Mouse (Mus musculus) cerebellum, adult (tissue): ENCODE data around the gene Becn1.

Experiments
- ATAC-seq: cut with Nextera tagmentation; 2 replicates; pipeline ENCODE4 v1.9.2; 2017; ENCODE audit warnings: mild to moderate bottlenecking, moderate library complexity, mixed read lengths; ENCODE audit not compliant: insufficient number of reproducible peaks, low FRiP score, low TSS enrichment

Gene Becn1

DNA sequence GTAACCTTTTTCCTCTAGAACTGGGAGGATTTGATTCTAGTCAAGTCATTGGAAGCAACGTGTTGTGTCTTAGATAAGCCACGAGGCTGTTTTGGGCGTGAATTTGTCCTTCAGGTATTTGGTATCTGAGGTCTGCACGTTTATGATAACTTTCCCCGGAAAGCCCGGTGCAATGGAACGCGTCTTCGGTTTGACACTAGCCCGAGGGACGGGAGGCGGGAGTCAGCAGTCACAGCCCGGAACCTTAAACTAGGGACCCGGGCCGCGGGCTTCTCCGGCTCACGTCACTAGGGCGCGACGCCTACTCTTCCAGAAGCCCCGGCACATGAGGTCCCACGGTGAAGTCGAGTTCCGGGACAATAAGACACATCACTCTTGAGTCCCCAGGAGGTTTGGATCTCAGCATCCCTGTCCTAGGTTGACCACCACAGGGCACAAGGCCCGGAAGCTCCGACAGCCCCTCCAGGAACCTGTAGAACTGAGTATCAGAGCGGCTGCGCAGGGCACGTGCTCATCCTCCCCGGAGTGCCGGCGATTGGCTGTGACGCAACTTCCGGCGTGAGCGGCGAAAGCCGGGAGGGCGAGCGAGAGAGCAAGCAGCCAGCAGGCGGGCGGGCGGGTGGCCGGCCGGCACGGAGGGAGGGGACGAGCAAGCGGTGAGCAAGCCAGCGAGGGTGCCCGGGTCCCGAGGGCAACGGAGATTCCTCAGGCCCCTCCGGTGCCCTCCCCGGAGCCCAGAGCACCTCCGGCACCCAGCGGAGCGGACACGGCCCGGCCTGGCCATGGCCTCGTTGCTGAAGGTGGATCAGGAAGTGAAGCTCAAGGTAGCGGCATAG is 13.8 kb upstream of the Becn1 start, which contains the start of gene Psme3:
Gene Psme3, plus strand, starts transcription at position 549 of the 836 bp plus-strand sequence.
- peak; percentile 80; the same call in 1 of the 2 replicates for ATAC-seq

DNA sequence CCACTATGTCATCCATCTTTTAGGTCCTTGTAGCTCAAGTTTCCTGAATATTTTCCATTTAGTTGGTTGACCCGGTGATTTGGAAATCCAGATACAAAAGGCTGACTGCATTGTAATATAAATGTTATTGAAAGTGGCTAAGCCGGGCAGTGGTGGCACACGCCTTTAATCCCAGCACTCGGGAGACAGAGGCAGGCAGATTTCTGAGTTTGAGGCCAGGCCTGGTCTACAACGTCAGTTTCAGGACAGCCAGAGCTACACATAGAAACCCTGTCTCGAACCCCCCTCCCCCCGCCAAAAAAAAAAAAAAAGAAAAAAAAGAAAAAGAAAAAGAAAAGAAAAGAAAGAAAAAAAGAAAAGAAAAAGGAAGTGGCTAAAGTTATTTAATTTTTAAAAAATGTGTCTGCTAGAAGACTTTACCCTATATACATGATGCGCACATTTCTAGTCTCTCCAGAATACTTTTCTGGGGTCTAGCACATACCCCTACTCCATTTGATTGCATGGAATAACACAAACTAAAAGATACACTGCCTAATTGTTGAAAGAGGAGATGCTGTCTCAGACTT is 13.1 kb upstream of the Becn1 start:
- ATAC-seq = no peak

DNA sequence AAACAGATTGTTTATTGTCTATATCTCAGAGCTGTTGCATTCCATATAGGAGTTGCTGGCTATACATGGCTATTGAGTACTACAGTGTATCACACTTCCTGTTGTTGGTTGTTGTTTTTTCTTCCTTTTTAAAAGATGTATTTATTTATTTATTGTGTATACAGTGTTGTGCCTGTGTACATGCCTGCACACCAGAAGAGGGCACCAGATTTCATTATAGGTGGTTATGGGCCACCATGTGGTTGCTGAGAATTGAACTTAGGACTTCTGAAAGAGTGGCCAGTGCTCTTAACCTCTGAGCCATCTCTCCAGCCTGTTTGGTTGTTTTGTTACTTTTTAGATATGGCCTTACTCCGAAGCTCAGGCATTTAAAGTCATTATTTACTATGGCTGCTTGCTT is 12.5 kb upstream of the Becn1 start:
- no peak for ATAC-seq

DNA sequence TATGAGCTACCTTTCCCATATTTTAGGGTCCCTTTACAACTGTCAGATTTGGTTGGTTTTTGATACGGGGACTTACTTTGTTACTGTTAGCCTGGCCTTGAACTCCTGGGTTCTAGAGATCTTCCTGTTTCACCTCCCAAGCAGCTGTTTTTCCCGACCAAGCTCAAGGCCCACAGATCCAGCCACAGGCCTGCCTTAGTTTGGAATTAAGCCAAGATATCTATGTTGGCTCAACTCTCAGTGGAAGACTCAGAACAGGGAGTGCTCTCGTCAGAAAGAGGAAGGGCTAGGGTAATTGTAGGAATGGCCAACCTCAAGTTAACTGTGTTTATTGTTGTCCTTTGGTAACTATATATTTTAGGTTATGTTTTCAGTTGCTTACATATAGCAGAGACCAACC is 10.1 kb upstream of the Becn1 start:
- ATAC-seq = no peak

DNA sequence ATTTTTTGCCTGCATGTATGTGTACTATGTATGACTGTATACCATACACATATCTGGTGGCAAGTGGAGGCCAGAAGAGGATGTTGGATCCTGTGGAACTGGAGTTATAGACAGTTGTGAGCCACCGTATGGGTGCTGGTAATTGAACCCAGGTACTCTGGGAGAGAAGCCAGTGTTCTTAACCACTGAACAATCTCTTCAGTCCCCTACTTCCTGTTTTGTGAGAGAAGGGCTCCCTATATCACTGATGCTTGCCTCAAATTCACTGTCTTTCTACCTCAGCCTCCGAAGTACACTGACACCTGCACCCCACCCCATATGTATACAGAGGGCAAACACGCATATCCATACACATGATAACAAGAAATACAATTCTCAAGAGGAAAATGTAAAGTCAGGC is 9.0 kb upstream of the Becn1 start:
- ATAC-seq = no peak

DNA sequence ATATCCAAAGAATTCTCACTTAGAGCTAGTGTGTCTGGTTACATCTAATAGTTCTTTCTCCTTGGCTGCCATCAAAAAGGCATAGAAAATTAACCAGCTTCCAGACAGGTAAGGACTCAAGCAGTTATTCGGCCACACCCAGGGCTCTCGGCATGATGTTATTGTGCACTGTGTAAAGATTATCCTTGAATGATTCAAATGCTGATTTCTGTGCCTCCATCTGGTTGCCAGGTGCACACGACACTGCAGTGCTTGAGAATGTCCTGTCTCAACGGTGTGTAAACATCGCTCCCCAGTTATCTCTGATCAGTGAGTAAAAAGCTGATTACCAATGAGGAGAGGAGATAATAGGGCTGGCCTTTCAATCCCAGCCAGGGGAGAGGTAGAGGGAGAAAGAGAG is 5.7 kb upstream of the Becn1 start:
- ATAC-seq = no peak

DNA sequence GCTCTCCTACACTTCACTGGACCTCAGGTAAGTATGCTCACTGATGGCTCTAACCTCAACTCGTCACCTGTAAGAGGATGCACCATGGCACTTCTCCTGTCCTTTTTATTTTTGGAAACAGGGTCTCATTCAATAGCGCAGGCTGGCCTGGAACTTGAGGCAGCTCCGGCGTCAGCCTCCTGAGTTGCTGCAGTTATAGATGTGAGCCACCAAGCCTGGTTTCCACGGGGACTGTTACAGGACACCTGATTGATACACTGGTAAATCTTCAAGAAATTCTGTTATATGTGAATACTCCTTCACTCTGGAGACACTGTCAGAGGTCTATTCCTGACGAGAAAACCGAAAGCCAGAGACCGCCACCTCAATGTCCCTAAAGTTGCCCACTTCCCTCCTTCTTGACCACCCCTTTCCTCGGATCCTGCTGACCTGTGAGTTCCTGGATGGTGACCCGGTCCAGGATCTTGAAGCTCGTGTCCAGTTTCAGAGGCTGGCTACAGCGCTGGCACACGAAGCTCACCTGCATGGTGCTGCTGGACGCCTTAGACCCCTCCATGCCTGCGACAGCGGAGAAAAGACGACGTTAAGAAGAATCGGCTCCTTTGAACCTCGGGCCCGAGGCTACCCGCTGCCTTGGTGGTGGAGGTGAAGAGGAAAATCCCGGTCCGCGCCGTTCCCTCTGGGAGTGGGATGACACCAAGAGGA is 635 bp downstream of the Becn1 start:
- no peak for ATAC-seq

DNA sequence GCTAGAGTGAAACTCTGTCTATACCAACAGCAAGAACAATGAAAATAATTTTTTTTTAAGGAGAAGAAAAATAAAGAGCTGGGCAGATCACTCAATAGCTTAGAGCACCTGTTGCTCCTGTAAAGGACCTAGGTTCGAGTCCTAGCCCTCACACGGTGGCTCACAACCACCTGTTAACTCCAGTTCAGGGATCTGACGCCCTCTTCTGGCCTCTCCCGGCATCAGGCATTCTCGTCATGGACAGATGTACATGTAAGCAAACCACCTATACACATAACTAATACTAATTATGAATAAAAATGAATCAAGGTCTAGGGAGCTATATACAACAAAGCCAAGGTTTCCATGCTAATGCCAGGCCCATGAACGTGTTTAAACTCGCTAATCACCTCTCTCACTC is 1.2 kb downstream of the Becn1 start:
- ATAC-seq = no peak

DNA sequence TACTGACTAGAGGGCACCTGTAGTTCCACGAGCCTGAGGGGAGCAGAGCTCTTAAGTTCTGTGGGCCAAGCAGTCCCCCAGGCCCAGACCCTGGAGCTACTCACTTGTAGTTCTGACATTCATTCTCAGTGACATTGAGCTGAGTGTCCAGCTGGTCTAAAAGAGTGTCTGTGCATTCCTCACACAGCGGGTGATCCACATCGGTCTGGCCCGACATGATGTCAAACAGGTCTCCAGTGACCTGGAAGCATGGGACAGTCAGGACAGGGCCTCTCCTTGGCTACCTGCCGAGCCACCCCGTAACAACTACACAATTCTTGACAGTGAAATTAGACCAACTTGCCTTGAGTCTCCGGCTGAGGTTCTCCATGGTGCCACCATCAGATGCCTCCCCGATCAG is 6.9 kb downstream of the Becn1 start:
- no peak for ATAC-seq

DNA sequence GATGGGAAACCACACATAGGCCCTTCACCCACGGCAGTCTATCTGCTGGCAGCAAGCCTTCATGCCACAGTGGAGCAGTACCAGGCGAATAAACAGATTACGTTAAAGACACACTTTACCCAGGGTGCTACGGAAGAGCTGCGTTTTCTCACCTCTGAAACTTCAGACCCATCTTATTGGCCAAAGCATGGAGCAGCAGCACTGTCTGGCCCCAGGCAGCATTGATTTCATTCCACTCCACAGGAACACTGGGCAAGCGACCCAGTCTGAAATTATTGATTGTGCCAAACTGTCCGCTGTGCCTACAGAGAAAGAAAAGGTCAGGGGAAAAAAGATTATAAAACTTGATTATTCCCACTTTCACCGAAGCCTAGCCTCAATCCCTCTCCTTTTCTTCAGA is 10.9 kb downstream of the Becn1 start:
- ATAC-seq = no peak

DNA sequence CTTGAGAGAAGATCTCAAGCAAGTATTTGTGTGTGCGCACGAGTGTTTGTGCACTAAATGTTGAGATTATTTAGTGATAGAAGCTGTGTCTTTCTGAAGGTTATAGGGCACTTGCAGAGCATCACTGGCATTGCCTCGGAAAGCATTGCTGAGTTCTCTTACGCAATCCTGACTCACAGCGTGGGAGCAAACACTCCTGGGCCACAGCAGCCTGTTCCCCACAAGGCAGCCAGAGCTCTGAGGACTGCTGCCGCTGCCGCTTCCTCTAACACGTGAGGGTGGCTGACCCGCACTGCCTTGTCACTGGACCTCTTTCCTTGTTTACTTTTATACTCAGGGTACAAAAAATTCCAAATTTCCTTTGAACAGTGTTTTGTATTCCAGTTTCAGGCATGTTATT is 14.8 kb downstream of the Becn1 start:
- no peak for ATAC-seq

DNA sequence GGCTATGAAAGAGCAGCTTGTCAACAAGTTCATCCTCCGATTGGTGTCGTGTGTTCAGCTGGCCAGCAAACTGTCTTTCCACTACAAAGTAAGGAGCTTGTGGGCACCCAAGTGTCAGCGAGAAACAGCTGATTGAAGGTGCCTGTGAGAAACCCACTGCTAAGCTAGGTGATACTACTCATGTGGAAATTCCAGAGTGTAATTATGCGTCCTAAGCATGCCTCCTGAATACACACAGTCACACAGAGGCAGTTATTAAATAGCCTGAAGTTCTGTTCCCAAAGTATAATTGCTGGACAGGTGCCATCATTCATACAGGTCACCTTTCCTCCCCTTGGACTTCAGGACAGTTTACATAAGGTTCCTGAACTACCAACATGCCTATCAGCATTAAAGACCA is 18.3 kb downstream of the Becn1 start:
- no peak for ATAC-seq

DNA sequence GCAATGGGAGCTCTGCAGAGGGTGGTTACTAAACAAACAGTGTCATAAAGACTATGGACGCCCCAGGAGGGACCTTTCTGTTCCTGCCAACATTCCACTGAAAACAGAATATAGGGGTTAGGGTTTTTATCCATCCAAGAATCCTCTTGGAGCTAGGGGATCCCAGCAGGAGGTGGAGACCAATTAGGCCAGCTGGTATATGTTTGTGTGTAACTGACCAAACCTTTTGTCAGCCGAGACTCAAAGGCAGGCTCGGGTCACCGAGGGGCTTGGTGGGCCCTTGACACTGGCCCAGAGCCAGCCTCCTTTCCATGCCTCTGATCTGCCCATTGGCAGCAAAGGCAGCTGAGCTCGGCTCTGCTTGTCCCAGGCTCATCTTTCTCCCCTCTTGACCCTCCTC is 19.2 kb downstream of the Becn1 start:
- no peak for ATAC-seq

DNA sequence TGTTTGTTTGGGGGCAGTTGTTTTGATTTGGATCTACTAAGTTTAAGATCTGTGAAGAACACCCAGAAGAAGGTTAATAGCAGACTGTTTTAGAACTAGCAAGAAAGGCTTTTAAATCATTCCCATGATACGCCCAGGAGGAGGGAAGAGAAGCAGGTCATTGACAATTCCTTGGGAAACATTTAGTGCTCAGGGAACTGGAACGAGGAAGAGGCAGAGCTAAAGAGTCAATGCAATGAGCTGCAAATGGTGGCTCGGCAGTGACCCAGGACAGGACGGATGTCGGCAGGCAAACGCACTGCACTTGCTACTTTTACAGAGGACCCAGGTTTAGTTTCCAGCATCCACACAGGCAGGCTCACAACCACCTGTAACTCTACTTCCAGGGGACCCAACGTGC is 21.2 kb downstream of the Becn1 start:
- no peak for ATAC-seq

DNA sequence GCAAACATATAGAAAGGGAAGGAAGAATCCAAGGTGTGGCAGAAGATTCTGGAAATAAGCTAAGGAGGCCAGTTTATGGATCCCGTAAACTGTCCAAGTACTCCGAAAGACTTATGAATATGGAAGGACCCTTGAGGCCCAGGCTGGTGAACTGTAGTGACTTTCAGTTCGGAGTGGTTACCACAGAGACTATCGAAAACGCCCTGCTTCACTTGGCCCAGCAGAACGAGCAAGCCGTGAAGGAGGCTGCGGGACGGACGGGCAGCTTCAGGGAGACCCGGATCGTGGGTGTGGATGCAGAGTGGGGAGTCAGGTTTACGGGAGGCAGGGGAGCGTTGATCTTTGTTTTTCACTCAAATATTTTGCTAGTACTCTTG is 22.9 kb downstream of the Becn1 start:
- no peak for ATAC-seq

DNA sequence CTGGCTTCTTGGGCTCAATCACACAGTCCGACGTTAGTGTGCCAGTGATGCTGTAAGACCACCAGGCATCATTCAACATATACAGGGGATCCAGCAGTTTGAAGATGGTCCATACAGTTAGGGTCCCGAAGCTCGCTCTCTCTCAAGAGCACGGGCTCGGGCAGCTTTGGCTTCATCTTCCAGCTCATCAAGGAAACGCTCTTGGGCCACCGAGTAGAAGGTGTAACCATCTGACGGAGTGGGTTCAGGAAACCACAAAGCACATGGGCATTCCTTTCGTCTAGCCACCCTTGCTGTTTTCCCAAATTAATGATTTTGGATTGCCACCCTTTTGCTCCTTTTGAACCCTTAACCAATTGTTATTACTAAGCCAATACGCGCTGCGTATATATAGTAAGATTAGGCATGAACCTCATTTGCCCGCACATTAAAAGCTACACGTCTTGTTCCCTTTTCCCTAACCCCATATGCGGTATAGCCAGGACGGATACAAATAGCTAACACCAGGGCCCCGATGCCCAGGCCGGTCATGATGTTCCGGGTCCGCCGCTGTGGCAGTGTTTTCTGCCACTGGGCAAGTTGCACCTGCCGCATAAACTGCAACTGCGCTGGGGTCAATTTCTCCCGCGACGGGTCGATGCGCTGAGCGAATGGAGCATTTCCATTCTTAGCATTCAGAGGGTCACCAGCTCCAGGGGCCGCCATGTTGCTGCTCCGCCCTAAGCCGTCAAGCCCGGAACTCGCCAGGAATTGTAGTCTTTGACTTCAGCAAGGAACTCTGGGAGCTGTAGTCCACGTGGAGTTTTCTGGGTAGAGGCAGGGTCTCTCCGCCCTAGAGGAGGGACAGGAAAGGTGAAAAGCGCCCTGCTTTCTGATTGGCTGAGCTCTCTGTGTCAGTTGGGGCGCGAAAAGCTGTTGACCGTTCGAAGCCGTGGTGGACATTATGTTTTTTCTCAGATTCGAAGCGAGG is 23.6 kb downstream of the Becn1 start, which contains the start of the genes Cntd1 and Coa3:
Gene Cntd1, plus strand, starts transcription at position 790 of the 970 bp plus-strand sequence.
Gene Coa3, minus strand, starts transcription at position 892 of the 970 bp plus-strand sequence.
- peak; percentile 96; the same call in 1 of the 2 replicates for ATAC-seq

DNA sequence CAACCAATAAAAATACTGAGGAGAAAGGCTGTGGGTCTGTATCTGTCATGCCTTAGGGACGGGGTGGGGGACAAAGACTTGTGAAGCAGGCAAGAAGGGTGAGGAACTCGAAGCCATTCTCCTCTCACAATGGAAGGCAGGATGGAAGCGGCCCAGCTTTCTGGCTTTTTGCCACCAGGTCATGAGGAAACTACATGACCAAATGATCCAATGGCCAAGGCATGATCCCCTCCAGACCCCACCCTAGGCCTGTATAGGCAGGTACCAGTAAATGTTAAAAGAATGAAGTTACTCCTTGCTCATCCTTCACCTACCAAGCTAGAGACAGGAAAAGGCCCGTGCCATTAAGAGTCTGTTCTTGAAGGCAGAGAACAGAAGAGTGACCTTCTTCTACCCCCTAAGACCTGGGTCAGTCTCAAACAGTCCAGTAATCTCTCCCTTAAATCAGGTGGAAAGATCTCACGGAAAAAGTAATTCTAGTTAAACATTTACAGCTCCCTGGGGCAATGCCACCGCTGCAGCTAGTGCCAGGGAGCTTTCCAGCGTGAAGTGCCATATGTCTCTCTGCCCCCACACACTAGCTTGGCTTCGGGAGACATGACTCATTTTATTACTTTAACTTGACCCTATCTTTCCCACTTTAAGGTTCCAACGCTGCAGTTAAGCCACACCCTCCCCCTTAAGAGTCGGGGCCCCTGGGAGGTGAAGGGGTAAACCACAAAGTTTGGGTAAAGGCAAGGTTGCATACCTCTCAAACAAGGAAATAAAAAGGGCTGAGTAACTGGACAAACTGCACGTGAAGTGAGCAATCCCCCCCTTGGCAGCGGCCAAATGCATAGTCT is 24.5 kb downstream of the Becn1 start:
- no peak for ATAC-seq

DNA sequence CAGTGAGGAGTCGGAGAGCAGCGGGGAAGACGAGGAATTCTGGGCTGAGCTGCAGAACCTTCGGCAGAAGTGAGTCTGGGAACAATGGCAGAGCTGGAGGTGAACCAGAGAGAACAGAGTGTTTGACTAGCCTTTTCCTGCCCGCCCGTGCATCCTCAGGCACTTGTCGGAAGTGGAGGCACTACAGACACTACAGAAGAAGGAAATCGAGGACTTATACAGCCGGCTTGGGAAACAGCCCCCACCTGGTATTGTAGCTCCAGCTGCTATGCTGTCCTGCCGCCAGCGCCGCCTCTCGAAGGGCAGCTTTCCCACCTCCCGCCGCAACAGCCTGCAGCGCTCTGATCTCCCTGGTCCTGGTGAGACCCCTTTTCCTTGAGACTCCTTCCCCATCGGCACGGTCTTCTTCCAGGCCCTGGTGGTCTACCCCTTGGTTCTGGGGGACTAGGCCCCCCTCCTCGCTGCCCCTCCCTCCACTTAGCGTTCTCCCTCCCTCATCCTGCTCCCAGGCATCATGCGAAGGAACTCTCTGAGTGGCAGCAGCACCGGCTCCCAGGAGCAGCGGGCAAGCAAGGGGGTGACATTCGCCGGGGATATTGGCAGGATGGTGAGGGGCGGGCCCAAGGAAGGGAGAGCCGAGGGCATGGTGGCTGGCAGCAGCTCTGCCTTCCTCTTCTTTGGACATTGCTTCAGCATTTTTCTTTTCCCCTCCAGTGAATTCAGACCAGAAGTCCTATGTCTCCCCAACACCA is 25.6 kb downstream of the Becn1 start:
- no peak for ATAC-seq

DNA sequence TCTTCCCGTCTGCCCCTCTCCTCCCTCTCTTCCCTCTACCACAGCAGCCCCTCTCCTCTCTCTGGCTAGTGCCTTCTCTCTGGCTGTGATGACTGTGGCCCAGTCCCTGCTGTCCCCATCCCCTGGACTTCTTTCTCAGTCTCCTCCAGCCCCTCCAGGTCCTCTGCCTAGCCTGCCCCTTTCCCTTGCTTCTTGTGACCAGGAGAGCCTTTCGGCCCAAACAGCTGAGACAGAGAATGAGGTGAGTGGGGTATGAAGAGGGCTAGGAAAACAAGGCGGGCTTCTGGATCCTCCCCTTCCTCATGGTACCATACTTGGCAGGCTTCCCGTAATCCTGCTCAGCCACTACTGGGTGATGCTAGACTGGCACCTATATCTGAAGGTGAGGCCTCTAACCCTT is 26.8 kb downstream of the Becn1 start:
- no peak for ATAC-seq
